ENCODE assay signal across 9 mouse cellular contexts in the genomic region with DNA sequence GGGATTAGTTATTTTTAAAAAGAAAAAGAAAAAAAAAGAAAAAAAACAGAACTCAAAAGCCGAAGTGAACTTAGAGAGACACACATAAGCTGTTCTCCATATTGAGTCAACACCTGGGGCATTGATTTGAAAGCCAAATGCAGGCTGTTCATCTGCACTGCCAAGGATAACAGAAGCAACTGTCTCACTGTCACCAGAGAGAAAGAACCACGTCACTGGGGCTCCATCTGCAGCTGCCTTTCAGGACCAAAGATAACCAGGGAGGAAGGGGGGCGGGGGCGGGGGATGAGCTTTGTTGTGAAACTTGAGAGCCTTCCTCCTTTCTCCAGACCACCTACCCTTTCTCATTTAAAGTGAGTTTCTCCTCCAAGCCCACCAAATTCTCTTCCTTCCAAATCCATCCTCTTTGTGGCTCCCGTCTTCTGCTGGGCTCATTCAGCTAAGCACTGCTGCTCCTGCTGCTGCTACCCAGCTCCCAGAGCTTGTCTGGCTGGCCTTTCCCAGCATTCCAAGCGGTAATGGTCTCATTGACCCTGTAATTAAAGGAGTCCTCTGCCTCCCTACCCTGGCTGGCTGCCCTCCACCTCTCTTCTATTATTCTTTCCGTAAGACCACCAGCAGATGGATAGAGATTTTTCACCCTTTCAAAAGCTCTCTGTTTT.
A peak's percentile ranks its signal among the peaks of the same experiment; 100 is the strongest.
DNase-seq lines count a peak whose midpoint lies in the region; ATAC-seq lines count a peak whose summit lies in the region.
"Had no signal": no experiment of that assay in that cellular context is flagged by ENCODE, and none has a peak within 500 bp of the region (broad histone marks: within the 10 kb centered on the region; RNA-seq: fewer than 3 reads in every experiment).

No protein-coding gene starts in this region.

- DNase-seq in heart, postnatal 36 days: no peak
- peak; percentile 78 for DNase-seq in embryo, embryonic 9.5 days (ENCODE audit: extremely low spot score)
- peak; percentile 25 to 82 for DNase-seq in layer of hippocampus, adult 18-20 months (ENCODE audit: low spot score in 2 of 2)
- peak; percentile 68 for DNase-seq in neural tube, embryonic 10.5 days (ENCODE audit: extremely low spot score, low spot score)
- no peak for DNase-seq in adrenal gland, adult 18-20 months (ENCODE audit: low spot score in 2 of 2)
- no peak for DNase-seq in gastrocnemius, postnatal 25 days
- no peak for DNase-seq in spleen, postnatal 36 days (ENCODE audit: low spot score in 2 of 2)

- intact Hi-C loops in heart, postnatal 36 days (cut with DNase I): no loop called here

- H3K27me3 ChIP-seq in heart, embryonic 13.5 days (replicated peaks): no peaks in the 10 kb centered on the region
- H3K27me3 ChIP-seq: megakaryocyte, embryonic 14.5 days had no signal

- peak overlapping the region; percentile 52 for H3K4me2 ChIP-seq in heart, embryonic 13.5 days

- WGBS in heart, embryonic 13.5 days: 9% methylated on average over 7 of the region's 7 CpGs

- no peak overlapping the region for H3K27ac ChIP-seq in heart, embryonic 13.5 days (replicated peaks)

- no peak for ATAC-seq in heart, embryonic 13.5 days (ENCODE audit: extremely low read depth, insufficient number of reproducible peaks, low FRiP score, low TSS enrichment)

- 0 out of 2 replicates have a peak overlapping the region, but pooled peaks have one; percentile 2 for H3K4me3 ChIP-seq in heart, embryonic 13.5 days
- H3K4me3 ChIP-seq: megakaryocyte, embryonic 14.5 days had no signal

- H3K4me1 ChIP-seq in heart, embryonic 13.5 days: peaks cover 10% of the 10 kb centered on the region
- H3K4me1 ChIP-seq: megakaryocyte, embryonic 14.5 days had no signal

- H3K9me3 ChIP-seq in heart, embryonic 13.5 days: no peaks in the 10 kb centered on the region

- H3K9ac ChIP-seq in heart, embryonic 13.5 days: no peak overlapping the region

- no peaks in the 10 kb centered on the region for H3K36me3 ChIP-seq in heart, embryonic 13.5 days

Comparison
In these comparisons a context has a peak if more than half of its experiments do, and no peak if none do; other contexts are left out.
1. DNase-seq: peak in embryo, embryonic 9.5 days (single experiment), layer of hippocampus, adult 18-20 months (2 of 2) and neural tube, embryonic 10.5 days (single experiment); none in heart, postnatal 36 days (0 of 2), adrenal gland, adult 18-20 months (0 of 2), gastrocnemius, postnatal 25 days (single experiment) and spleen, postnatal 36 days (0 of 2).